Mouse (Mus musculus): ENCODE data around the gene Grk6.

Gene Grk6

GRCm38 (mm10) chr13:55464027-55464884 lies 19.4 kb downstream of the Grk6 start, which contains the start of gene Prr7:
Prr7 (plus strand) TSS chr13:55464267.
- peak; percentile 80 for DNase-seq (ENCODE audit: low read depth, low spot score)

GRCm38 (mm10) chr13:55465184-55465583 lies 20.3 kb downstream of the Grk6 start:
- no peak for DNase-seq (ENCODE audit: low read depth, low spot score)

- DNase-seq (ENCODE audit: low read depth, low spot score) = no peak
Measured at GRCm38 (mm10) chr13:55465830-55466440, 21.1 kb downstream of the Grk6 start.

- DNase-seq (ENCODE audit: low read depth, low spot score) = no peak
Measured at GRCm38 (mm10) chr13:55468851-55469560, 24.1 kb downstream of the Grk6 start.

- DNase-seq (ENCODE audit: low read depth, low spot score) = no peak
Measured at GRCm38 (mm10) chr13:55470372-55470771, 25.5 kb downstream of the Grk6 start.

- DNase-seq (ENCODE audit: low read depth, low spot score) = peak; percentile 84
Measured at GRCm38 (mm10) chr13:55471156-55471818, 26.4 kb downstream of the Grk6 start.

- no peak for DNase-seq (ENCODE audit: low read depth, low spot score)
Measured at GRCm38 (mm10) chr13:55471819-55472131, 26.9 kb downstream of the Grk6 start.

GRCm38 (mm10) chr13:55472132-55473022 lies 27.5 kb downstream of the Grk6 start:
- peak; percentile 70 for DNase-seq (ENCODE audit: low read depth, low spot score)

- peak; percentile 65 for DNase-seq (ENCODE audit: low read depth, low spot score)
Measured at GRCm38 (mm10) chr13:55473076-55473831, 28.4 kb downstream of the Grk6 start.

GRCm38 (mm10) chr13:55473961-55474360 lies 29.1 kb downstream of the Grk6 start:
- DNase-seq (ENCODE audit: low read depth, low spot score) = no peak

- peak; percentile 79 for DNase-seq (ENCODE audit: low read depth, low spot score)
Measured at GRCm38 (mm10) chr13:55474621-55475069, 29.8 kb downstream of the Grk6 start.

- no peak for DNase-seq (ENCODE audit: low read depth, low spot score)
Measured at GRCm38 (mm10) chr13:55475750-55476149, 30.9 kb downstream of the Grk6 start.

GRCm38 (mm10) chr13:55476256-55476655 lies 31.4 kb downstream of the Grk6 start:
- no peak for DNase-seq (ENCODE audit: low read depth, low spot score)

GRCm38 (mm10) chr13:55477492-55477891 lies 32.6 kb downstream of the Grk6 start:
- DNase-seq (ENCODE audit: low read depth, low spot score) = peak; percentile 53

- peak; percentile 68 for DNase-seq (ENCODE audit: low read depth, low spot score)
Measured at GRCm38 (mm10) chr13:55478036-55478435, 33.2 kb downstream of the Grk6 start.

GRCm38 (mm10) chr13:55479008-55479407 lies 34.1 kb downstream of the Grk6 start:
- DNase-seq (ENCODE audit: low read depth, low spot score) = no peak

- no peak for DNase-seq (ENCODE audit: low read depth, low spot score)
Measured at GRCm38 (mm10) chr13:55479929-55480328, 35.1 kb downstream of the Grk6 start.

- DNase-seq (ENCODE audit: low read depth, low spot score) = no peak
Measured at GRCm38 (mm10) chr13:55482542-55482941, 37.7 kb downstream of the Grk6 start.

- DNase-seq (ENCODE audit: low read depth, low spot score) = no peak
Measured at GRCm38 (mm10) chr13:55483071-55483470, 38.2 kb downstream of the Grk6 start.

GRCm38 (mm10) chr13:55483593-55483992 lies 38.7 kb downstream of the Grk6 start:
- DNase-seq (ENCODE audit: low read depth, low spot score) = peak; percentile 30
